Mouse (Mus musculus) hindbrain, embryonic 12.5 days (tissue): ENCODE measurements at regions not wholly inside any gene's neighbourhood (a gene's known extent, or its start where the extent isn't known, plus 50 kb on each side); places are given as distances from the start of the nearest gene placed in this dataset. TPM values are rescaled to one million over a fixed set of nuclear protein-coding genes. Genes with fewer than 3 reads are reported as not detected.

Source experiments
- ATAC-seq: fragments of 200-750 bp; cut with Nextera tagmentation; 2 replicates; pipeline ENCODE4 v1.8.0; 2017; ENCODE audit warnings: moderate TSS enrichment; ENCODE audit not compliant: low FRiP score
- H3K27ac ChIP-seq: fragments of 300-500 bp; sonication (generic); 2 replicates; pipeline ENCODE4 v1.5.1; 2016; ENCODE audit warnings: mild to moderate bottlenecking
- H3K27me3 ChIP-seq: fragments of 300-500 bp; sonication (generic); 2 replicates; pipeline ENCODE4 v1.6.1; 2016; ENCODE audit warnings: mild to moderate bottlenecking
- H3K36me3 ChIP-seq: fragments of 300-500 bp; sonication (generic); 2 replicates; pipeline ENCODE4 v1.6.1; 2016; ENCODE audit warnings: mild to moderate bottlenecking
- H3K4me1 ChIP-seq: fragments of 300-500 bp; sonication (generic); 2 replicates; pipeline ENCODE4 v1.6.1; 2016
- H3K4me2 ChIP-seq: fragments of 300-500 bp; sonication (generic); replicated peaks from 2 replicates; pipeline ENCODE4 v1.6.1; 2016; ENCODE audit warnings: mild to moderate bottlenecking
- H3K4me3 ChIP-seq: fragments of 300-500 bp; sonication (generic); 2 replicates; pipeline ENCODE4 v1.5.1; 2016; ENCODE audit warnings: mild to moderate bottlenecking
- H3K9ac ChIP-seq: fragments of 300-500 bp; sonication (generic); 2 replicates; pipeline ENCODE4 v1.6.1; 2016; ENCODE audit warnings: mild to moderate bottlenecking, moderate library complexity
- H3K9me3 ChIP-seq: fragments of 300-500 bp; sonication (generic); replicated peaks from 2 replicates; pipeline ENCODE4 v1.6.1; 2016; ENCODE audit warnings: mild to moderate bottlenecking
- WGBS: fragments of 180-500 bp; shearing (Covaris S2); methylation state at CpG from one replicate; pipeline ENCODE4 v1.1.7; 2016; 5-methylcytosine and 5-hydroxymethylcytosine counted together
- microRNA-seq: library from miRNA; unstranded; fragments of <30 nt; microRNA quantifications from one replicate; pipeline ENCODE4, GENCODE M21; 2017

- WGBS: 95% methylated on average over 6 of the region's 6 CpGs
Observed at GRCm38 (mm10) chr7:36582074-36582473, 115.8 kb upstream of the Tshz3 start.

DNA sequence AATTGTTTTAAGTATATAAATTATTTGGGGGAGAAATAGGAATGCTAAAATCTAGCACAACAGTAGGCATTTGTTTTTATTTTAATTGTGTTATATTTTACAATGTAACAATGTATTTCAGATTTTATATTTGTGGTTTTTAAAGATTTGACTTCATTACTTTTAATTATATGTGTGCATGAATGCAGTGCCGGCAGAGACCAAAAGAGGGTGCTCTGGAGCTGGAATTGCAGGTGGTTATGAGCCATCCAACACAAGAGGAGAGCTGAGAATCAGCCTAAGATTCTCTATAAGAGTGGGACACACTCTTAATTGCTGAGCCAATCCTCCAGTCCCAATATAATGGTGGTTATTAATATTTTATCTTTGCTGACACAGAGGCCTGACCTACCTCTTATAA is 112.9 kb upstream of the Tshz3 start:
- ATAC-seq: no peak
- no peaks in the 10 kb centered on the region for H3K9me3 ChIP-seq
- H3K4me3 ChIP-seq: no peak overlapping the region
- H3K4me1 ChIP-seq: no peaks in the 10 kb centered on the region
- H3K27ac ChIP-seq: no peak overlapping the region
- H3K4me2 ChIP-seq: no peak overlapping the region
- H3K27me3 ChIP-seq: no peaks in the 10 kb centered on the region
- H3K36me3 ChIP-seq: no peaks in the 10 kb centered on the region
- WGBS: 76% methylated on average over 1 of the region's 1 CpGs
- no peak overlapping the region for H3K9ac ChIP-seq

More at GRCm38 (mm10) chr7:36582074-36582473, 115.8 kb upstream of the Tshz3 start:
- Histone ChIP-seq H3K27ac (no peak overlapping the region), H3K27me3 (no peaks in the 10 kb centered on the region), H3K36me3 (no peaks in the 10 kb centered on the region), H3K4me1 (no peaks in the 10 kb centered on the region), H3K4me3 (no peak overlapping the region), H3K9ac (no peak overlapping the region), H3K4me2 (no peak overlapping the region), H3K9me3 (no peaks in the 10 kb centered on the region)
- ATAC-seq: no peak

DNA sequence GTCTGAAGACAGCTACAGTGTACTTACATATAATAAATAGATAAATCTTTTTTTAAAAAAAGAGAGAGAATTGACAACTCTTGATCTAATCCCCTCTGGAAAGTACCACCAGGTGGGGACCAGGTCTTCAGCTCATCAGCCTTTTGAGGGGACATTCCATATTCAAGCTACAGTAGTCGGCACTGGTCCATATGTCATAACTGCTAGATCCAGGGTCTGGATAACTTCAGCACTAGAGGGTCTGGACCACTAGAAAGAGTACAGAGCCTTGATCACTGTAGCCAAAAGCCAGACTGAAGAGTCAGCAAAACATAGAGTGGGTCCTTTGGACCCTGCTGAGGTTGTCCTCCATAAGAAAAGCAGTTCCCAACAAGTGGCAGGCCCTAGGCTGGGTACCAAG is 106.4 kb upstream of the Tshz3 start:
- no peaks in the 10 kb centered on the region for H3K9me3 ChIP-seq
- no peak overlapping the region for H3K9ac ChIP-seq
- no peaks in the 10 kb centered on the region for H3K27me3 ChIP-seq
- no peaks in the 10 kb centered on the region for H3K4me1 ChIP-seq
- no peaks in the 10 kb centered on the region for H3K36me3 ChIP-seq
- 83% methylated on average over 1 of the region's 1 CpGs for WGBS
- no peak overlapping the region for H3K4me2 ChIP-seq
- no peak overlapping the region for H3K4me3 ChIP-seq
- no peak for ATAC-seq
- H3K27ac ChIP-seq: no peak overlapping the region

GRCm38 (mm10) chr7:36596630-36597301 is 101.2 kb upstream of the Tshz3 start:
- Histone ChIP-seq H3K36me3 (no peaks in the 10 kb centered on the region), H3K4me2 (no peak overlapping the region), H3K27me3 (no peaks in the 10 kb centered on the region), H3K27ac (no peak overlapping the region), H3K4me3 (no peak overlapping the region), H3K9me3 (peaks cover 8% of the 10 kb centered on the region; the same call in 1 of the 2 replicates), H3K9ac (no peak overlapping the region), H3K4me1 (no peaks in the 10 kb centered on the region)
- 90% methylated on average over 3 of the region's 3 CpGs for WGBS
- ATAC-seq: no peak

- no peak for ATAC-seq
- Histone ChIP-seq H3K9ac (no peak overlapping the region), H3K27me3 (no peaks in the 10 kb centered on the region), H3K27ac (no peak overlapping the region), H3K9me3 (no peaks in the 10 kb centered on the region), H3K4me1 (peaks cover 5% of the 10 kb centered on the region; the same call in 1 of the 2 replicates), H3K4me2 (no peak overlapping the region), H3K4me3 (no peak overlapping the region), H3K36me3 (no peaks in the 10 kb centered on the region)
- WGBS: 65% methylated on average over 18 of the region's 18 CpGs
Observed at GRCm38 (mm10) chr7:36605026-36605698, 92.8 kb upstream of the Tshz3 start.

DNA sequence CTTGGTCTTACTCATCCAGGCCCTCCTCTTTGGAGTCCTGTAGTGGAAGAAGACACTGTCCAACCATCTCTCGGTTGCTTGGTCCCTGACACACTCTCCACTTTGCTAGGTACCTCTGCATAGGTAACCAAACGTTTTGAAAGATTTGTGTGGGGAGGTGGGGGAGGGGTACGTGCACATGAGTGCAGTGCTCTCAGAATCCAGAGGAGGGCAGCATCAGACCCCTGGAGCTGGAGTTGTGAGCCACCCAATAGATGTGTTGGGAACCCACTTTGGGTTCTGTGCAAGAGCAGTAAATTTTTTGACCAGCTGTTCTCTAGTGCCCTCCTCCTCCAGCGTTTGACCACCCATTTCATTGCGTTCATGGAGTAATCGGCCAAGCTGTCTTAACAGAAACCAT is 77.7 kb upstream of the Tshz3 start:
- H3K4me2 ChIP-seq: no peak overlapping the region
- H3K9me3 ChIP-seq: no peaks in the 10 kb centered on the region
- no peak overlapping the region for H3K9ac ChIP-seq
- WGBS: 79% methylated on average over 6 of the region's 6 CpGs
- H3K36me3 ChIP-seq: no peaks in the 10 kb centered on the region
- H3K4me1 ChIP-seq: no peaks in the 10 kb centered on the region
- no peak overlapping the region for H3K4me3 ChIP-seq
- no peak for ATAC-seq
- H3K27ac ChIP-seq: no peak overlapping the region
- H3K27me3 ChIP-seq: no peaks in the 10 kb centered on the region

- Histone ChIP-seq H3K9ac (no peak overlapping the region), H3K4me3 (no peak overlapping the region), H3K4me2 (no peak overlapping the region), H3K27me3 (no peaks in the 10 kb centered on the region), H3K9me3 (no peaks in the 10 kb centered on the region), H3K27ac (no peak overlapping the region), H3K36me3 (no peaks in the 10 kb centered on the region), H3K4me1 (no peaks in the 10 kb centered on the region)
- 36% methylated on average over 3 of the region's 3 CpGs for whole genome bisulfite sequencing
- no peak for ATAC-seq
Observed at GRCm38 (mm10) chr7:36644252-36644651, 53.7 kb upstream of the Tshz3 start.

Small RNAs in the stretch of these regions (microRNA-seq; reads per million reads assigned to microRNA genes)
- gene Gm25247: not detected
